ENCODE assay signal across 8 mouse cellular contexts in genomic region chr15:84854921-84855901, GRCm38 (mm10). TPM values are rescaled to one million over a fixed set of nuclear protein-coding genes. Genes with fewer than 3 reads are reported as not detected.
DNase-seq lines count a peak whose midpoint lies in the region; ATAC-seq and TF ChIP-seq lines count a peak whose summit lies in the region.

No protein-coding gene starts in this region.

- TF ChIP-seq CTCF in kidney, adult 2 months (conservative IDR thresholded peaks at IDR 0.05; ENCODE audit: insufficient read depth, insufficient read length, low read depth, low read length), result no peak
- TF ChIP-seq CTCF in testis, adult 2 months (IDR thresholded peaks at IDR 0.05; ENCODE audit: control insufficient read depth, insufficient read depth, insufficient replicate concordance, low read depth, low read length), result no peak

- peak; percentile 30; the same call in 1 of the 2 replicates for ATAC-seq in liver, embryonic 13.5 days (ENCODE audit: low read depth)

- peak overlapping the region; percentile 54 for H3K4me3 ChIP-seq in kidney, adult 2 months (ENCODE audit: insufficient read depth, low read depth, low read length)
- H3K4me3 ChIP-seq in liver, embryonic 13.5 days (replicated peaks), result peak overlapping the region; percentile 60
- peak overlapping the region; percentile 84 for H3K4me3 ChIP-seq in testis, adult 2 months (ENCODE audit: control insufficient read depth, low read depth, low read length)

- H3K27me3 ChIP-seq in kidney, adult 2 months (replicated peaks; ENCODE audit: control insufficient read depth, insufficient read depth, low read length), result no peaks in the 10 kb centered on the region
- peaks cover 82% of the 10 kb centered on the region for H3K27me3 ChIP-seq in liver, embryonic 13.5 days
- H3K27me3 ChIP-seq in testis, adult 2 months (ENCODE audit: control insufficient read depth, insufficient read depth, low read length), result no peaks in the 10 kb centered on the region; the same call in none of the 2 replicates

- H3K9me3 ChIP-seq in liver, embryonic 13.5 days (replicated peaks), result no peaks in the 10 kb centered on the region

- H3K9ac ChIP-seq in liver, embryonic 13.5 days, result peak overlapping the region; percentile 41; the same call in 1 of the 2 replicates

- TF ChIP-seq POLR2A in kidney, adult 2 months (IDR thresholded peaks at IDR 0.05; ENCODE audit: low read depth, low read length), result no peak
- 0 out of 2 replicates have a peak, but pooled peaks have one; percentile 24 for TF ChIP-seq POLR2A in testis, adult 2 months (IDR thresholded peaks at IDR 0.05; ENCODE audit: control insufficient read depth, low read depth, low read length)

- no peak overlapping the region for H3K27ac ChIP-seq in kidney, adult 2 months (ENCODE audit: insufficient read depth, low read depth, low read length)
- no peak overlapping the region for H3K27ac ChIP-seq in liver, embryonic 13.5 days
- peak overlapping the region; percentile 24 for H3K27ac ChIP-seq in testis, adult 2 months (ENCODE audit: control insufficient read depth, insufficient read depth, low read depth, low read length)

- peak overlapping the region; percentile 78 for H3K4me2 ChIP-seq in liver, embryonic 13.5 days

- H3K4me1 ChIP-seq in kidney, adult 2 months (ENCODE audit: control insufficient read depth, insufficient read depth, low read length), result no peaks in the 10 kb centered on the region
- H3K4me1 ChIP-seq in liver, embryonic 13.5 days (replicated peaks), result peaks cover 31% of the 10 kb centered on the region
- peaks cover 29% of the 10 kb centered on the region for H3K4me1 ChIP-seq in testis, adult 2 months (ENCODE audit: control insufficient read depth, insufficient read depth, low read length)

- peak; percentile 87 for DNase-seq in A20 (ENCODE audit: low read depth, low spot score)
- DNase-seq in T-cell, adult 2 months (ENCODE audit: low spot score), result peak; percentile 18
- DNase-seq in cerebellum, postnatal 4 days (ENCODE audit: low spot score in 2 of 2), result peak; percentile 34 to 58
- peak; percentile 12 for DNase-seq in gastrocnemius, postnatal 25 days
- DNase-seq in kidney, adult 2 months, result peak; percentile 56
- DNase-seq in liver, embryonic 13.5 days, result peak; percentile 8
- DNase-seq in neural tube, embryonic 10.5 days (ENCODE audit: extremely low spot score, low spot score), result peak; percentile 77

- under 1% methylated on average over 88 of the region's 88 CpGs for WGBS in kidney, adult 2 months
- WGBS in liver, embryonic 13.5 days (ENCODE audit: insufficient replicate concordance), result under 1% methylated on average over 86 of the region's 88 CpGs

- no peaks in the 10 kb centered on the region for H3K36me3 ChIP-seq in kidney, adult 2 months (ENCODE audit: control insufficient read depth, insufficient read depth, low read length)
- H3K36me3 ChIP-seq in liver, embryonic 13.5 days, result no peaks in the 10 kb centered on the region
- H3K36me3 ChIP-seq in testis, adult 2 months (ENCODE audit: control insufficient read depth, insufficient read depth, low read length), result no peaks in the 10 kb centered on the region

RNA-seq across cellular contexts. Expression of gene Phf21b, which starts 0.6 kb away (rescaled TPM):
- under 1 TPM; 0.38 to 0.82 TPM for total RNA-seq in gastrocnemius, postnatal 25 days (2021)
- polyA plus RNA-seq in kidney, adult 2 months (2012; rRNA removed), result 3.6 and 4.7 TPM in 2 replicates
- 0.12 TPM in 1 of 2 replicates, not detected in the other for polyA plus RNA-seq in liver, embryonic 13.5 days (2015; fragmentation: Nextera tagmentation; extraction: Ambion mirVana)
- polyA plus RNA-seq in testis, adult 2 months (2012; rRNA removed), result 4.4 and 5.6 TPM in 2 replicates

Comparison
In these comparisons a context has a peak if more than half of its experiments do, and no peak if none do; other contexts are left out.
1. DNase-seq: peak in every context shown above with its lines; median percentile 87 in A20; 77 in neural tube, embryonic 10.5 days; 56 in kidney, adult 2 months; 46 in cerebellum, postnatal 4 days; 18 in T-cell, adult 2 months; 12 in gastrocnemius, postnatal 25 days; 8 in liver, embryonic 13.5 days.